Mouse (Mus musculus): ENCODE results near the gene Npas3. TPM values are rescaled to one million over a fixed set of nuclear protein-coding genes. Genes with fewer than 3 reads are reported as not detected.

Gene Npas3
- polyA plus RNA-seq, 1 experiment from 2014 or later, result 17.7 TPM

DNA sequence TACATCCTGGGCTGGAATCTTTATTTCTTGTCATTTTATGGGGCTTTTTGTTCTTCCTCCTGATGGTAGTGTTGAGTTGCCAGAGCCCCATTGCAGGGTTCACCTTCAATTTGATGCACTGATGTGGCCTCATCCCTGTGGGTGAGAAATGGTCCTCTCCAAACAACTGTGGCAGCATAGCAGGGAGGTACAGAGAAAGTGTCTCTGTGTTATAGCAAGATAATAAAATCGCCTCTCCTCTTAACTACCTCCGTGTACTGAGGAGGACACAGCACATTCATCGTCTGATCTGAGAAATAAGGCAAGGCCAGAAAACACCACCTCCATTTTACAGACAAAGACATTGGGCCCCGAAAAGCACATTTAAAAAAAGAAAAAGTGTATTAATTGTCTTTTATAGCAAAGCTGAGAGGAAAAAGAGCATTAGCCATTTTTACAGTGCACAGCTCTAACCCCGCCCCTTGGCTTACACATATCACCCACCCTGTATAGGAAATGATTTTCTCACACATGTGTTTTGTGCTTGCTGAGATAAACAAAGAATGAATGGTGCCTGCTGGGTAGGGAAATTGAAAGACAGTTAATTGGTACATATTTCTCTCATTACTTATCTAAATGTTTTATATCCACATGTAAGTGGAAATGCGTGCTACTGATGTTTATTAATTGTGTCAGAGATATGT, 546.4 kb downstream of the Npas3 start:
- no peak overlapping the region for H3K27ac ChIP-seq (ENCODE audit: low read length)
- H3K9me3 ChIP-seq (ENCODE audit: control insufficient read depth, low read length), result no peaks in the 10 kb centered on the region
- H3K4me3 ChIP-seq (replicated peaks; ENCODE audit: low read length), result no peak overlapping the region
- WGBS, result 80% methylated on average over 6 of the region's 6 CpGs
- no peaks in the 10 kb centered on the region for H3K27me3 ChIP-seq (replicated peaks; ENCODE audit: control insufficient read depth, insufficient read depth, low read length)
- no peaks in the 10 kb centered on the region for H3K4me1 ChIP-seq (replicated peaks; ENCODE audit: control insufficient read depth, insufficient read depth, low read length)
- no peaks in the 10 kb centered on the region for H3K36me3 ChIP-seq (ENCODE audit: control insufficient read depth, insufficient read depth)
- H3K9ac ChIP-seq (replicated peaks; ENCODE audit: low read depth, low read length), result no peak overlapping the region
- ATAC-seq, result no peak
- no peak overlapping the region for H3K4me2 ChIP-seq (ENCODE audit: low read length)

DNA sequence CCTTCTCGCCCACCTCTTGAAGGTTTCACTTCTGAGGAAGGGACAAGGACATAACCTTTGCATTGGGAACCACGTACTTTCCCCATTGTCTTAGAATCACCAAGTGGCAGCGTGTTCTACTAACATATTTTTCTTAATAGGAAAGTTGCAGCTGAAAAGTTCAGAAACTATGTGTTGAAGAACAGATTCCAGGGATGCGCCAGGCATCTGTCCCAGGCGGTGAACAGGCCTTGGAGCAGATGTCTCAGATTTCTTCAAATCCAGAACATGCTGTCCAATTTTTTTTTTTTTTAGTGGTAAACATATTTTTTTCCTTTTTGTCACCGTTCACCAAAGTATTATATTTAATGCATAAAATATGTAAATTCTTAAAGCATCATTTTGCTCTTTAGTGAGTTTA, 553.4 kb downstream of the Npas3 start:
- no peak for ATAC-seq
- no peak overlapping the region for H3K4me3 ChIP-seq (replicated peaks; ENCODE audit: low read length)
- WGBS, result 65% methylated on average over 6 of the region's 6 CpGs

DNA sequence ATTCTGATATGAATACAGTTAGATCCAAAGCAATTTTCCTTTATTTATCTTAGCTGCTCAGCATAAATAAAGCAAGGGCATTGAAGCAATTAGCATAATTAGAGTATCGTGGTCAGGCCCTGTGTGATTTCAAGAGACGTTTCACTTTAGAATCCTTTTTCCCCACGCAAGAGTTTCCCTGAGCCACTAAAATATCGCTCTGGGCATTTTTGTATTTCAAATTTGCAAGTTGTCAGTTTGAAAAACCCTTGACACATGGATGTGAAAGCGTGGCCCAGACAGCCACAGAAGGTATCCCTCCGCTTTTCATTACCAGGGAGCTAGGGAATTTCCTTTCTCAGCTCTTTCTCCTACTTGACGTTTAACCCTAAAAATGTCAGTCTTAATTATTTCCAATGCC, 553.9 kb downstream of the Npas3 start:
- H3K9ac ChIP-seq (replicated peaks; ENCODE audit: low read depth, low read length), result no peak overlapping the region
- H3K27ac ChIP-seq (ENCODE audit: low read length), result no peak overlapping the region
- 27% methylated on average over 7 of the region's 7 CpGs for WGBS
- no peaks in the 10 kb centered on the region for H3K36me3 ChIP-seq (ENCODE audit: control insufficient read depth, insufficient read depth)
- peaks cover 12% of the 10 kb centered on the region for H3K4me1 ChIP-seq (replicated peaks; ENCODE audit: control insufficient read depth, insufficient read depth, low read length)
- H3K9me3 ChIP-seq (ENCODE audit: control insufficient read depth, low read length), result no peaks in the 10 kb centered on the region
- ATAC-seq, result no peak
- no peak overlapping the region for H3K4me2 ChIP-seq (ENCODE audit: low read length)
- no peak overlapping the region for H3K4me3 ChIP-seq (replicated peaks; ENCODE audit: low read length)
- no peaks in the 10 kb centered on the region for H3K27me3 ChIP-seq (replicated peaks; ENCODE audit: control insufficient read depth, insufficient read depth, low read length)

More for the DNA sequence above, 553.4 kb downstream of the Npas3 start:
- Histone ChIP-seq H3K4me2 (ENCODE audit: low read length) (no peak overlapping the region), H3K4me1 (replicated peaks; ENCODE audit: control insufficient read depth, insufficient read depth, low read length) (peaks cover 12% of the 10 kb centered on the region), H3K9ac (replicated peaks; ENCODE audit: low read depth, low read length) (no peak overlapping the region), H3K27me3 (replicated peaks; ENCODE audit: control insufficient read depth, insufficient read depth, low read length) (no peaks in the 10 kb centered on the region), H3K27ac (ENCODE audit: low read length) (no peak overlapping the region), H3K36me3 (ENCODE audit: control insufficient read depth, insufficient read depth) (no peaks in the 10 kb centered on the region), H3K9me3 (ENCODE audit: control insufficient read depth, low read length) (no peaks in the 10 kb centered on the region)

DNA sequence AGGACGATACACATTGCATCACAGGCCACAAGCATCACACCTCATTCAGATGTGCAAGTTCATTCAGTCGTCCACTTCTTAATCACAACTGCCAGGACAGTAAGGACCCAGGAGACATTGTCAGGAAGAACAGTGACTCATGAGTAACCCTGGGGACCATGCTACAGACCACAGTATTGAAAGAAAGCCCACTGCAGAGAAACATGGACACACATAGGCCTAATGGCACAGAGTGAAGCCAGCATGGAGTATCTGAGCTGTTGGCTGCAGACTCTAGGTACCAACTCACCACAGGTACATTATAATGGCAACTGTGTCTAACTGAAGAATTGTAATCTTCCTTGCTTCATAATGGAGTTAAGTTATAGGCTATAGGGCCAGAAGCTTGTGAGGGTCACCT, 561.6 kb downstream of the Npas3 start:
- Histone ChIP-seq H3K36me3 (ENCODE audit: control insufficient read depth, insufficient read depth) (no peaks in the 10 kb centered on the region), H3K9ac (replicated peaks; ENCODE audit: low read depth, low read length) (no peak overlapping the region), H3K27ac (ENCODE audit: low read length) (no peak overlapping the region), H3K9me3 (ENCODE audit: control insufficient read depth, low read length) (no peaks in the 10 kb centered on the region), H3K27me3 (replicated peaks; ENCODE audit: control insufficient read depth, insufficient read depth, low read length) (no peaks in the 10 kb centered on the region), H3K4me1 (replicated peaks; ENCODE audit: control insufficient read depth, insufficient read depth, low read length) (no peaks in the 10 kb centered on the region), H3K4me3 (replicated peaks; ENCODE audit: low read length) (no peak overlapping the region), H3K4me2 (ENCODE audit: low read length) (no peak overlapping the region)
- ATAC-seq, result no peak
- 86% methylated on average over 2 of the region's 2 CpGs for WGBS

DNA sequence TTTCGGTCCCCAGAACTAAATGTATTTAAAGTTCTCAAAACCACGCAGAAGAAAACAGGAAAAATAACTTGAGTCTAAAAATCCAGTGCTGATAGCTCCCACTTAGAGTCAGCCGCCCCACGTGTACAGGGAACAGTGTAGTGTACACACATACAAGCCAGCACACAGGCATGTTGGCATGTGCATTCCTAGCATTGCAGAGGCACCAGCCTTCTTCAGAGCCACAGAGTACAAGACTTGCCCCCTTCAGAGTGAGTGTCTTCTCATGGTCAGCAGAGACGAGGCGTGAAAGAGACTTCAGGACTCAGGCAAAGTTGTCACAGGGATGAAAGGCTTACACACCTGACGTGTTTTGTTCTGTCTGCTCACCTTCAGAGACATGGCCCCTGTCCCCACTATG, 565.8 kb downstream of the Npas3 start:
- Histone ChIP-seq H3K36me3 (ENCODE audit: control insufficient read depth, insufficient read depth) (no peaks in the 10 kb centered on the region), H3K4me2 (ENCODE audit: low read length) (no peak overlapping the region), H3K27ac (ENCODE audit: low read length) (no peak overlapping the region), H3K27me3 (replicated peaks; ENCODE audit: control insufficient read depth, insufficient read depth, low read length) (no peaks in the 10 kb centered on the region), H3K9ac (replicated peaks; ENCODE audit: low read depth, low read length) (no peak overlapping the region), H3K4me1 (replicated peaks; ENCODE audit: control insufficient read depth, insufficient read depth, low read length) (no peaks in the 10 kb centered on the region), H3K4me3 (replicated peaks; ENCODE audit: low read length) (no peak overlapping the region), H3K9me3 (ENCODE audit: control insufficient read depth, low read length) (no peaks in the 10 kb centered on the region)
- 93% methylated on average over 7 of the region's 7 CpGs for WGBS
- ATAC-seq, result no peak

DNA sequence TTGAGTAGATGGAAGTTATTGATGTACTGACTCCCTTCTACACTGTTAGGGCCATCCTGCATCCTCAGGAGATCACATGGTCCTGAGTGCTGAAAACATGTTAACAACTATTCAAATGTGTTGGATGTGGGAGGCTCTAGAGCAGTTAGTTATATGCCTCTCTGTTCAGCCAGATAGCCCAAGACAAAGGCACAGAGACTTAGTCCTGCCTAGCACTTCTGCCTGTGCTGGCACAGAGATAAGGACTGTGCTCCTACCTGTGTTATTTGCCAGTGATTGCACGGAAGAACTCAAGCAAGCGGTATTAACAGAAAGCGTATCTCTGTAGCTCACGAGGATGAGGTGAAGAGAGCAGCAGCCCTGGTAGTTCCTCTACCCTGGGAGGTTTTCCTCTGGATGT, 571.5 kb downstream of the Npas3 start:
- no peaks in the 10 kb centered on the region for H3K4me1 ChIP-seq (replicated peaks; ENCODE audit: control insufficient read depth, insufficient read depth, low read length)
- H3K27me3 ChIP-seq (replicated peaks; ENCODE audit: control insufficient read depth, insufficient read depth, low read length), result 0 out of 2 replicates have a peak, but pooled peaks cover 2% of the 10 kb centered on the region
- H3K9me3 ChIP-seq (ENCODE audit: control insufficient read depth, low read length), result no peaks in the 10 kb centered on the region
- 94% methylated on average over 4 of the region's 4 CpGs for WGBS
- H3K9ac ChIP-seq (replicated peaks; ENCODE audit: low read depth, low read length), result no peak overlapping the region
- H3K36me3 ChIP-seq (ENCODE audit: control insufficient read depth, insufficient read depth), result no peaks in the 10 kb centered on the region
- H3K4me2 ChIP-seq (ENCODE audit: low read length), result no peak overlapping the region
- H3K4me3 ChIP-seq (replicated peaks; ENCODE audit: low read length), result no peak overlapping the region
- ATAC-seq, result no peak
- no peak overlapping the region for H3K27ac ChIP-seq (ENCODE audit: low read length)

DNA sequence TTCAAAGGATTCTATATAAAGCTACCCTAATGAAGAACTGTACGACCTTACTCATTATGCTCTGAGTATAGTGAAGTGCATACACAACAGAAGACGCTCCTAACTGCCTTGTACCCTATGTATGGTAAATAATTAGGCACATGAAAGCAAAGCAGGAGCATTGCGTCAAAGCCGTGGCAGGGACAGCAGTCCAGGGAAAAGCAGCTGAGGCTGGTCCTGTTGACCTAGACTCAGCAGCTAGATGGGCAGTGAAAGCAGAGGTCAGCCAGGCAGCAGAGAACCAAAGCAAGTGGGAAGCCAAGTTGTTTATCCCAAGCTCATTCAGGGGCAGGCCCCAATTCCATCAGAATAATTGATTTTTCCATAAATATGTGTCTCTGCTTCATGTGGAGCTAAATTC, 574.4 kb downstream of the Npas3 start:
- Histone ChIP-seq H3K27ac (ENCODE audit: low read length) (no peak overlapping the region), H3K27me3 (replicated peaks; ENCODE audit: control insufficient read depth, insufficient read depth, low read length) (0 out of 2 replicates have a peak, but pooled peaks cover 2% of the 10 kb centered on the region), H3K9ac (replicated peaks; ENCODE audit: low read depth, low read length) (no peak overlapping the region), H3K36me3 (ENCODE audit: control insufficient read depth, insufficient read depth) (no peaks in the 10 kb centered on the region), H3K4me3 (replicated peaks; ENCODE audit: low read length) (no peak overlapping the region), H3K4me1 (replicated peaks; ENCODE audit: control insufficient read depth, insufficient read depth, low read length) (peaks cover 14% of the 10 kb centered on the region), H3K4me2 (ENCODE audit: low read length) (no peak overlapping the region), H3K9me3 (ENCODE audit: control insufficient read depth, low read length) (no peaks in the 10 kb centered on the region)
- ATAC-seq, result no peak
- 23% methylated on average over 4 of the region's 4 CpGs for WGBS

DNA sequence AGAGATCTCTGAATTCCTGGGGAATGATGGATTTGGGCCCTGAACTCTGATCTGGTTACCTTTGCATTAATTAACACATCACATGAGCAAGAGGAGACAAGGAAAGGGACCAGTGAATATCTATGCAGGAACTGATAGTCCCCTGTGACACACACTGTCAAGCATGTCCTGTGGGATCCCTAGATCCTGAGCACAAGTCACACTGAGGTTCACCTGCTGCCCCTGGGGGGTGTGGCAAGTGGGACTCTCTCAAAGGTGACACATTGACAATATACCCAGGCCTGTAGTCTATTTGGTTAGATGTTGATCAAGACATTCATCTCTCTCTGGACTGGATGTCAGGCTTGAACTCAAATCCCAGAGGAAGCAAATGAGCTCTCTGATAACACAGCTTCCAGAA, 576.8 kb downstream of the Npas3 start:
- Histone ChIP-seq H3K9ac (replicated peaks; ENCODE audit: low read depth, low read length) (no peak overlapping the region), H3K27me3 (replicated peaks; ENCODE audit: control insufficient read depth, insufficient read depth, low read length) (no peaks in the 10 kb centered on the region), H3K4me3 (replicated peaks; ENCODE audit: low read length) (no peak overlapping the region), H3K36me3 (ENCODE audit: control insufficient read depth, insufficient read depth) (no peaks in the 10 kb centered on the region), H3K9me3 (ENCODE audit: control insufficient read depth, low read length) (no peaks in the 10 kb centered on the region), H3K27ac (ENCODE audit: low read length) (no peak overlapping the region), H3K4me2 (ENCODE audit: low read length) (no peak overlapping the region), H3K4me1 (replicated peaks; ENCODE audit: control insufficient read depth, insufficient read depth, low read length) (peaks cover 14% of the 10 kb centered on the region)
- ATAC-seq, result no peak

DNA sequence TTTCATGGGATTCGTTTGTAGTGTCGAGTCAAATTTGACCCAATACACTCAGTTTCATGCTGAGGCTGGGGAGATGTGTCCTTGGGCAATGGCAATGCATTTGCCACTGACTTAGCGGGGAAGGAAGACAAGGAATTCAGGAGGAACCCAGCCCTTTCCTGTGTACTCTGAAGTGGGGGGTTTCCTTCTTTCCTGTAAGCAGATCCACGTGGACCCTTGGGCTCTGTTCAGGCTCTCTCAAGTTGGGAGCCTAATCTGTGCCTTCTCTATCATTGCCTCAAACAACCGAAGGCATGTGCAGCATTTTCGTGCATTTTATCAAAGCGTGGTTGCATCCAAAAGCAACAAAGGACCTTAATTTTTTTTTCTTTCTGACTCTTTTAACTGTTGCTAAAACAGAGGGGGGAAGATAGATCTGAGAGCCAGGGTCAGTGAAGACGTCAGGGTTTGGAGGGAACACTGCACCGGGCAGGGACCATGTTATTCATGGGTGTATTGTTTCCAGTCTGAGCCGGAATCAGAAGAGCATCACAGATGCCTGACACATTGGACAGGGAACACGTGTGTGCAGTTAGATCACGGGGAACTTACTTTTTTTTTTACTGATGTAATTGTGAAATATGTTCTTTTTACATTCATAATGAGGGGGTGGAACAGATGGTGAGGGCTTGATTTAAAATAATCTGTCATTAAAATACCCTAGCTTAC, 577.6 kb downstream of the Npas3 start:
- Histone ChIP-seq H3K4me2 (ENCODE audit: low read length) (peak overlapping the region; percentile 19; the same call in 1 of the 2 replicates), H3K36me3 (ENCODE audit: control insufficient read depth, insufficient read depth) (no peaks in the 10 kb centered on the region), H3K4me3 (replicated peaks; ENCODE audit: low read length) (no peak overlapping the region), H3K27me3 (replicated peaks; ENCODE audit: control insufficient read depth, insufficient read depth, low read length) (no peaks in the 10 kb centered on the region), H3K4me1 (replicated peaks; ENCODE audit: control insufficient read depth, insufficient read depth, low read length) (peaks cover 14% of the 10 kb centered on the region), H3K27ac (ENCODE audit: low read length) (peak overlapping the region; percentile 71), H3K9me3 (ENCODE audit: control insufficient read depth, low read length) (no peaks in the 10 kb centered on the region), H3K9ac (replicated peaks; ENCODE audit: low read depth, low read length) (no peak overlapping the region; the same call in 1 of the 2 replicates)
- ATAC-seq, result peak; percentile 80
- 40% methylated on average over 12 of the region's 12 CpGs for WGBS

Data from forebrain, embryonic 16.5 days (tissue).